Mouse (Mus musculus): Measurements from ENCODE around the gene Ccdc38.

Gene Ccdc38

GRCm38 (mm10) chr10:93540431-93541210 is at the start of gene Ccdc38:
Gene Ccdc38, plus strand, starts transcription at chr10:93540632.
- peak; percentile 49 for DNase-seq (ENCODE audit: low spot score)

- DNase-seq (ENCODE audit: low spot score), result peak; percentile 4
Observed at GRCm38 (mm10) chr10:93500864-93501263, 39.6 kb upstream of the Ccdc38 start.

GRCm38 (mm10) chr10:93501346-93501745 is 39.1 kb upstream of the Ccdc38 start:
- no peak for DNase-seq (ENCODE audit: low spot score)

GRCm38 (mm10) chr10:93508383-93508970 is 32.0 kb upstream of the Ccdc38 start:
- no peak for DNase-seq (ENCODE audit: low spot score)

GRCm38 (mm10) chr10:93509532-93510153 is 30.8 kb upstream of the Ccdc38 start:
- no peak for DNase-seq (ENCODE audit: low spot score)

GRCm38 (mm10) chr10:93515419-93515818 is 25.0 kb upstream of the Ccdc38 start:
- no peak for DNase-seq (ENCODE audit: low spot score)

GRCm38 (mm10) chr10:93515927-93516326 is 24.5 kb upstream of the Ccdc38 start:
- DNase-seq (ENCODE audit: low spot score), result no peak

GRCm38 (mm10) chr10:93517754-93518153 is 22.7 kb upstream of the Ccdc38 start:
- no peak for DNase-seq (ENCODE audit: low spot score)

- no peak for DNase-seq (ENCODE audit: low spot score)
Observed at GRCm38 (mm10) chr10:93518186-93518585, 22.2 kb upstream of the Ccdc38 start.

GRCm38 (mm10) chr10:93518620-93519019 is 21.8 kb upstream of the Ccdc38 start:
- no peak for DNase-seq (ENCODE audit: low spot score)

- DNase-seq (ENCODE audit: low spot score), result no peak
Observed at GRCm38 (mm10) chr10:93519159-93519558, 21.3 kb upstream of the Ccdc38 start.

GRCm38 (mm10) chr10:93519756-93520155 is 20.7 kb upstream of the Ccdc38 start:
- no peak for DNase-seq (ENCODE audit: low spot score)

- no peak for DNase-seq (ENCODE audit: low spot score)
Observed at GRCm38 (mm10) chr10:93520994-93521393, 19.4 kb upstream of the Ccdc38 start.

GRCm38 (mm10) chr10:93525329-93525728 is 15.1 kb upstream of the Ccdc38 start:
- DNase-seq (ENCODE audit: low spot score), result no peak

- no peak for DNase-seq (ENCODE audit: low spot score)
Observed at GRCm38 (mm10) chr10:93538287-93538686, 2.1 kb upstream of the Ccdc38 start.

- DNase-seq (ENCODE audit: low spot score), result no peak
Observed at GRCm38 (mm10) chr10:93538818-93539217, 1.6 kb upstream of the Ccdc38 start.

GRCm38 (mm10) chr10:93539775-93540430 is 529 bp upstream of the Ccdc38 start, which contains the start of gene Amdhd1:
Gene Amdhd1, minus strand, starts transcription at chr10:93540033.
- DNase-seq (ENCODE audit: low spot score), result peak; percentile 85

GRCm38 (mm10) chr10:93541585-93541984 is 1.2 kb downstream of the Ccdc38 start:
- DNase-seq (ENCODE audit: low spot score), result no peak

- no peak for DNase-seq (ENCODE audit: low spot score)
Observed at GRCm38 (mm10) chr10:93542356-93542755, 1.9 kb downstream of the Ccdc38 start.

GRCm38 (mm10) chr10:93543176-93543575 is 2.7 kb downstream of the Ccdc38 start:
- DNase-seq (ENCODE audit: low spot score), result no peak

GRCm38 (mm10) chr10:93544172-93544571 is 3.7 kb downstream of the Ccdc38 start:
- DNase-seq (ENCODE audit: low spot score), result no peak

- DNase-seq (ENCODE audit: low spot score), result no peak
Observed at GRCm38 (mm10) chr10:93547741-93548270, 7.4 kb downstream of the Ccdc38 start.
